Mouse (Mus musculus) testis, adult 2 months (tissue): ENCODE measurements around the gene Cog8. TPM values are rescaled to one million over a fixed set of nuclear protein-coding genes. Genes with fewer than 3 reads are reported as not detected.
"Not testable (repeated sequence)": the region's sequence is repeated elsewhere in the genome, so short reads cannot be mapped to it uniquely, and the experiment has no call there.

Experiments used
- H3K27ac ChIP-seq: fragments of 200-500 bp; 2 replicates; pipeline ENCODE4 v1.5.1; 2012; ENCODE audit warnings: low read depth, low read length; ENCODE audit not compliant: control insufficient read depth, insufficient read depth
- H3K27me3 ChIP-seq: fragments of 200-500 bp; 2 replicates; pipeline ENCODE4 v1.6.1; 2012; ENCODE audit warnings: mild to moderate bottlenecking, low read length, moderate library complexity; ENCODE audit not compliant: control insufficient read depth, insufficient read depth
- H3K36me3 ChIP-seq: fragments of 200-500 bp; 2 replicates; pipeline ENCODE4 v1.6.1; 2012; ENCODE audit warnings: mild to moderate bottlenecking, low read length; ENCODE audit not compliant: control insufficient read depth, insufficient read depth
- H3K4me1 ChIP-seq: fragments of 200-500 bp; 2 replicates; pipeline ENCODE4 v1.6.1; 2012; ENCODE audit warnings: low read length; ENCODE audit not compliant: control insufficient read depth, insufficient read depth
- H3K4me3 ChIP-seq: fragments of 200-500 bp; 2 replicates; pipeline ENCODE4 v1.5.1; 2012; ENCODE audit warnings: low read depth, mild to moderate bottlenecking, low read length, moderate library complexity, mixed read lengths; ENCODE audit not compliant: control insufficient read depth
- CTCF ChIP-seq: fragments of 200-500 bp; IDR thresholded peaks from 2 replicates; pipeline ENCODE4 v1.5.1; 2012; ENCODE audit warnings: low read depth, mild to moderate bottlenecking, inconsistent platforms, low read length, moderate library complexity; ENCODE audit not compliant: control insufficient read depth, insufficient read depth, insufficient replicate concordance
- POLR2A ChIP-seq: fragments of 200-500 bp; IDR thresholded peaks from 2 replicates; pipeline ENCODE4 v1.6.1; 2012; ENCODE audit warnings: low read depth, mild to moderate bottlenecking, inconsistent platforms, low read length, moderate library complexity; ENCODE audit not compliant: control insufficient read depth
- polyA plus RNA-seq: library from polyadenylated mRNA; depleted of rRNA; stranded (reverse); fragments of >200 nt; gene quantifications from 2 replicates; pipeline ENCODE4 v1.2.3, GENCODE M21; 2012; rRNA removed

Cog8 gene
- polyA plus RNA-seq, 1 experiment: 87.1 TPM

DNA sequence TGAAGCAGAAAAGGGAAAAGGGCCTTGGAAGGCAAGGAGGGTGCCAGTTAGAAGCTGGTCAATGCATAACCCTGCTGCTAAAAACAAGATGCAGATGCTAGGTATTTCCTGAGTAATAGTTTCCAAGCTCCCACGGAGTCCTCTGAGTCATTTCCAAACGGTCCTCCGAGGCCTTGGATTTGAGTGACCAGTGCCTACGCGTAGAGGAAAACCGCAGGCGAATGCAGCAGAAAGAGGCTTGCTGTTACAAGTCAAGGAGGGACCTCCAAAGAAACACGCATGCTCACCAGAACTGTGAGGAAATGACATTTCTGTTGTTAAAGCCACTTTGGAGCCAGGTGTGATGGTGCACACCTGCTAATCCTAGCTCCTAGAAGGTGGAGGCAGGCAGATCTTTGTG is 33.0 kb downstream of the Cog8 start:
- Histone ChIP-seq H3K36me3 (no peaks in the 10 kb centered on the region), H3K27ac (no peak overlapping the region), H3K4me1 (peaks cover 4% of the 10 kb centered on the region), H3K4me3 (no peak overlapping the region), H3K27me3 (no peaks in the 10 kb centered on the region)
- TF ChIP-seq CTCF (no peak), POLR2A (no peak)

DNA sequence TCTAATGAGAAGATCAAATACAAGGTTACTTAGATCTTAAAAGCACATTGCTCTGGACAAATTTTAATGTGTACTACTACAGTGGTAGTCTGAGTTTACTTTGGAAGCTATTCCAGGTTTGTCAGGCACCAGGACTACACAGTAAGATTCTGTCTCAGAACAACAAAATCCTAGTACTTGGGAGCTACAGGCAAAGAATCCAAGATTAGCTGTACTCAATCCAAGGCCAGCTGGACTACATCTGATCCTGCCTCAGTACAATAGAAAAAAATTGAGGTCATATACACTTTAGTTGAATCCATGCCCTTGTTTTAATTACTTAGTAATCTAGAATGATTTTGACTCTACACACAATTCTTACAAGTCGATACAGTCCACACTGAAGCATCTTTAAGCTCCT is 41.6 kb downstream of the Cog8 start:
- TF ChIP-seq POLR2A (no peak), CTCF (no peak)
- no peaks in the 10 kb centered on the region for H3K27me3 ChIP-seq
- peaks cover 1% of the 10 kb centered on the region for H3K36me3 ChIP-seq
- H3K27ac ChIP-seq: no peak overlapping the region
- no peaks in the 10 kb centered on the region for H3K4me1 ChIP-seq
- H3K4me3 ChIP-seq: no peak overlapping the region

DNA sequence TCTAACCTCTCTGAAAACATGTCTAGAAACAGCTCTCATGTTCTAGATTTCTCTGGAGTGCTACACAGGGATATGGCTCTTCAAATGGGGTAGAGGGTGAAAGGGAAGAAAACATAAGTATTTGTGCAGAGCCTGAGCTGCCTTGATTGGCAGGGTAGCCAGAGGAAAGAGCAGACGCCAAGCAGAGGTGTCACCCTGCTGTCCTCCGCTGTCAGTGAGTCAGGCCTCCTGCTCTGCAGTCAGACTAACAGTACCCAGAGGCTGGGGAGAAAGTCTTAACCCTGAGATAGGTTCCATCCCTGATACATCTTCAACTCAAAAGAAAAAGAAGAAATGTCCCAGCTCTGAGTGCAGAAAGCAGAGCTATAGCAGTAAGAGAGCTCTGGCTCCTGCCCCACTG is 43.8 kb downstream of the Cog8 start:
- peaks cover 3% of the 10 kb centered on the region for H3K36me3 ChIP-seq
- H3K4me3 ChIP-seq: no peak overlapping the region
- no peaks in the 10 kb centered on the region for H3K27me3 ChIP-seq
- TF ChIP-seq POLR2A: no peak
- TF ChIP-seq CTCF: no peak
- no peak overlapping the region for H3K27ac ChIP-seq
- no peaks in the 10 kb centered on the region for H3K4me1 ChIP-seq

DNA sequence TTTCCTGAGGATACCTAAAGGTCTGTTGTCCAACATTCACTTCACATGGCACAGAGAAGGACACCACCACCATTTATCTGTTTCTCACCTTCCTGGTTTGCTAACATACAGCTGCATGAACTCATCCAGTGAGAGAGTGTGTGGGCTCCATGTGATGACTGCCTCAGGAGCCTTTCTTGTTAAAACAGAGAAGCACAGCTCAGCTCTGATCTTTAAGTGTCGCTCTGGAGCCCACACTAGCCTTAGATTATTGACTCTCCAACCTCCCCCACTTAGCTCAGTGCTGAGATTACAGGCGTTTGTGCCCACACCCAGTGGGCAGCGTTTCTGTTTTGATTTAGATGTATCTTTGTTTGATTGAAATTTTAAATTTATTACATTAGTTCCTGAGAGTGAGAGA is 48.7 kb downstream of the Cog8 start:
- no peak overlapping the region for H3K27ac ChIP-seq
- TF ChIP-seq POLR2A (no peak), CTCF (no peak)
- no peak overlapping the region for H3K4me3 ChIP-seq
- no peaks in the 10 kb centered on the region for H3K27me3 ChIP-seq
- no peaks in the 10 kb centered on the region for H3K4me1 ChIP-seq
- peaks cover 3% of the 10 kb centered on the region; the same call in 1 of the 2 replicates for H3K36me3 ChIP-seq

DNA sequence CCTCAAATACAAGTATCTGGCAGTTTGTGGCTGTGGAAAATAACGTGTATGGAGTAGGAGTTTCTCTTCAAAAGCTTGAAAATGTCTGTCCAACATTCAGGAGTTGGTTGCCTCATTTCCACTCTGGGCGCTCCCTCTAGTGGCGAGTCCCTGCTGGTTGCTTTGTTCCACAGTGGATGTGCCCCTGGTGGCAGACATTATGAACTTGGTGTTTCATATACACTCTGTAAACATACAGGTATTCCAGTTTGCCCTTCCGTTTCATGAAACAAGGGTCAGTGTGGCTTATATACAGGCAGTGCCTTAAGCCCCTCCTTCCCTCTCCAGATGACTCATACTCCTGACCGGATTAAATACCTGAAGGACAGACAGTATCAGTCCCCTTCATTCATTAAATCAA is 54.0 kb downstream of the Cog8 start:
- TF ChIP-seq CTCF (peak; percentile 78; the same call in 1 of the 2 replicates), POLR2A (no peak)
- Histone ChIP-seq H3K27ac (no peak overlapping the region), H3K4me1 (no peaks in the 10 kb centered on the region), H3K4me3 (no peak overlapping the region), H3K36me3 (peaks cover 3% of the 10 kb centered on the region), H3K27me3 (no peaks in the 10 kb centered on the region)

DNA sequence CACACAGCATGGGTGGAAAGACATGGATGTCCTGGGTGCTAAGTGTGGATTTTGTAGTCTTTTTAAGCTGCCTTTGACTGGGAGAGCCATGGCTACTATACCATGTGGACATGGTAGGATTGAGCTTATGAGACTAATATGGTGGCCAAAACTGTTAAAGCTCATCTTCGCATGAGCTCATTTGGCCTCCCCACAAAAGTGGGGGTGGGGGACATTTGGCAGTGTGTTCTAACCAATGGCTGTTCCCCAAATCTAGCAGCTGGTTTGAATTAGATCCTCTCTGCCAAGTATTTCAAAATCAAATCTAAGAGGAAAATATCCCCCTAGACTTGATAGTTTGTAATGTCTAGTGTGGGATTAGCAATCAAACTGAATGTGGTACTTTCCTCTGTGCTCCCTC is 57.4 kb downstream of the Cog8 start:
- H3K36me3 ChIP-seq: peaks cover 3% of the 10 kb centered on the region

DNA sequence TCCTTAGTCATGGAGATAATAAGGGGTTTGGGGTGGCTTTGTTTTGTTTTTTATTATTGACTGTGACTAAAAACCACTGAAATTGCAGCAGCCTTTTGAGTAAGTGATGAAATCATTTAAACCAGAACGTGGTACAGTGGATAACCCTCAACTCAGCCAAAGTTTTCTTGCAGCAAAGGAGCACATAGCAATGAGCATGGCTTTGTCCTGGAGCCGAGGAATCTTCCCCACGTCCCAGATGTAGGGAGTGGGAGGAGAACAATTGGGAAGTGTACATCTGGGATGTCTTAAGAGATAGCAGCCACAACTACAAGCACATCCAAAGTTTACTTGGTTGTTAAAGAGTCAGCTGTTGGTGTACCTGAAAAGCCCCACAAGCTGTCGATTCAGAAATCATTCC is 59.1 kb downstream of the Cog8 start:
- no peak overlapping the region for H3K27ac ChIP-seq
- no peaks in the 10 kb centered on the region for H3K4me1 ChIP-seq
- TF ChIP-seq POLR2A (no peak), CTCF (no peak)

More for the DNA sequence above, 57.4 kb downstream of the Cog8 start:
- no peak overlapping the region for H3K27ac ChIP-seq
- H3K4me3 ChIP-seq: no peak overlapping the region
- no peaks in the 10 kb centered on the region for H3K27me3 ChIP-seq
- H3K4me1 ChIP-seq: no peaks in the 10 kb centered on the region
- TF ChIP-seq POLR2A (no peak), CTCF (no peak)

DNA sequence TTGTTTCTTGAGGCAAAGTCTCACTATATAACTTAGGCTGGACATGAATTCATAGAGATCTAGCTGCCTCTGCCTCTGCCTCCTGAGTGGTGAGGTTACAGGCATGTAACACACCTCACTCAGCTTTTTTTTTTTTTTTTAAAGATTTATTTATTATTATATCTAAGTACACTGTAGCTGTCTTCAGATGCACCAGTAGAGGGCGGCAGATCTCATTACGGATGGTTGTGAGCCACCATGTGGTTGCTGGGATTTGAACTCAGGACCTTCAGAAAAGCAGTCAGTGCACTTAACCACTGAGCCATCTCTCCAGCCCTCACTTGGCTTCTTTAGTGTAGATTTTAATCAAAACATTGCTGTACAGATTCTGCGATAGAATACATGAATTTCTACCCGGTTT is 60.1 kb downstream of the Cog8 start:
- not testable (repeated sequence) for H3K27ac ChIP-seq, H3K36me3 ChIP-seq, H3K4me3 ChIP-seq, H3K4me1 ChIP-seq, H3K27me3 ChIP-seq

More for the DNA sequence above, 59.1 kb downstream of the Cog8 start:
- H3K27me3 ChIP-seq: no peaks in the 10 kb centered on the region
- peaks cover 3% of the 10 kb centered on the region for H3K36me3 ChIP-seq
- H3K4me3 ChIP-seq: no peak overlapping the region

Other genes starting within 250 kb of the Cog8 start
- gene Has3, start 186.4 kb downstream of the Cog8 start, polyA plus RNA-seq: 0.35 and 0.43 TPM in 2 replicates
- gene Utp4, start 163.1 kb downstream of the Cog8 start, polyA plus RNA-seq: 26.1 and 27.4 TPM in 2 replicates
- gene Sntb2, start 120.9 kb downstream of the Cog8 start, polyA plus RNA-seq: 13.4 and 14.4 TPM in 2 replicates
- gene Vps4a, start 25.5 kb downstream of the Cog8 start, polyA plus RNA-seq: 97.0 and 104 TPM in 2 replicates
- 1.7 and 1.8 TPM in 2 replicates for gene Pdf, start 8.1 kb downstream of the Cog8 start, polyA plus RNA-seq
- gene Nip7, start 188 bp upstream of the Cog8 start, polyA plus RNA-seq: 32.1 and 37.3 TPM in 2 replicates
- gene Tmed6, start 9.0 kb upstream of the Cog8 start, polyA plus RNA-seq: 92.7 and 108 TPM in 2 replicates
- 13.6 and 14.1 TPM in 2 replicates for gene Terf2, start 39.9 kb upstream of the Cog8 start, polyA plus RNA-seq
- 31.2 and 31.4 TPM in 2 replicates for gene Cyb5b, start 94.0 kb upstream of the Cog8 start, polyA plus RNA-seq
- gene Nfat5, start 236.8 kb upstream of the Cog8 start, polyA plus RNA-seq: 14.8 and 21.4 TPM in 2 replicates